Mouse (Mus musculus) embryo, embryonic 10.5 days (tissue): ENCODE measurements around the gene Klf12.

Source experiments
- DNase-seq: peaks from one replicate; pipeline ENCODE4 v3.0.0-alpha.2; 2015; ENCODE audit warnings: low spot score

Klf12 gene

GRCm38 (mm10) chr14:100235746-100236145 lies 48.7 kb downstream of the Klf12 start:
- no peak for DNase-seq

GRCm38 (mm10) chr14:100231384-100231783 lies 53.1 kb downstream of the Klf12 start:
- no peak for DNase-seq

- DNase-seq, result no peak
Observed at GRCm38 (mm10) chr14:100228120-100228519, 56.4 kb downstream of the Klf12 start.

- no peak for DNase-seq
Observed at GRCm38 (mm10) chr14:100227717-100228116, 56.8 kb downstream of the Klf12 start.

- DNase-seq, result peak; percentile 42
Observed at GRCm38 (mm10) chr14:100224151-100224550, 60.3 kb downstream of the Klf12 start.

GRCm38 (mm10) chr14:100222260-100222659 lies 62.2 kb downstream of the Klf12 start:
- DNase-seq, result no peak

- DNase-seq, result no peak
Observed at GRCm38 (mm10) chr14:100215213-100215785, 69.2 kb downstream of the Klf12 start.

GRCm38 (mm10) chr14:100213066-100213465 lies 71.4 kb downstream of the Klf12 start:
- no peak for DNase-seq

- DNase-seq, result no peak
Observed at GRCm38 (mm10) chr14:100211826-100212117, 72.7 kb downstream of the Klf12 start.

GRCm38 (mm10) chr14:100211036-100211825 lies 73.2 kb downstream of the Klf12 start:
- DNase-seq, result no peak

- peak; percentile 30 for DNase-seq
Observed at GRCm38 (mm10) chr14:100209814-100210419, 74.6 kb downstream of the Klf12 start.

GRCm38 (mm10) chr14:100207081-100207480 lies 77.4 kb downstream of the Klf12 start:
- DNase-seq, result no peak

GRCm38 (mm10) chr14:100206207-100206606 lies 78.3 kb downstream of the Klf12 start:
- no peak for DNase-seq

GRCm38 (mm10) chr14:100200058-100200688 lies 84.3 kb downstream of the Klf12 start:
- DNase-seq, result no peak

- no peak for DNase-seq
Observed at GRCm38 (mm10) chr14:100198636-100199035, 85.8 kb downstream of the Klf12 start.

GRCm38 (mm10) chr14:100197199-100197598 lies 87.3 kb downstream of the Klf12 start:
- no peak for DNase-seq

- no peak for DNase-seq
Observed at GRCm38 (mm10) chr14:100189490-100190197, 94.8 kb downstream of the Klf12 start.

GRCm38 (mm10) chr14:100187372-100187771 lies 97.1 kb downstream of the Klf12 start:
- DNase-seq, result no peak

- DNase-seq, result no peak
Observed at GRCm38 (mm10) chr14:100177796-100178195, 106.7 kb downstream of the Klf12 start.

- DNase-seq, result no peak
Observed at GRCm38 (mm10) chr14:100165075-100165474, 119.4 kb downstream of the Klf12 start.

GRCm38 (mm10) chr14:100156639-100157038 lies 127.8 kb downstream of the Klf12 start:
- no peak for DNase-seq

GRCm38 (mm10) chr14:100147666-100148065 lies 136.8 kb downstream of the Klf12 start:
- DNase-seq, result no peak
